In genomic region chr11:119300246-119300935, GRCm38 (mm10) we compare ENCODE assay signal across 8 mouse cellular contexts. TPM values are rescaled to one million over a fixed set of nuclear protein-coding genes. Genes with fewer than 3 reads are reported as not detected.
DNase-seq lines count a peak whose midpoint lies in the region; ATAC-seq and TF ChIP-seq lines count a peak whose summit lies in the region.

No protein-coding gene starts in this region.

- intact Hi-C loops in gastrocnemius, adult 2 months (cut with DNase I): no loop called here
- intact Hi-C loops in gastrocnemius, postnatal 36 days (cut with DNase I): loop anchor here (5.0 kb wide), 1 partner anchor 62 kb away; no protein-coding TSS in a partner anchor

- 1% methylated on average over 31 of the region's 31 CpGs for WGBS in liver, embryonic 13.5 days (ENCODE audit: insufficient replicate concordance)

- H3K27ac ChIP-seq in gastrocnemius, adult 2 months: peak overlapping the region; percentile 97
- H3K27ac ChIP-seq in CH12.LX (ENCODE audit: insufficient read depth, low read depth): no peak overlapping the region
- H3K27ac ChIP-seq in liver, embryonic 13.5 days: peak overlapping the region; percentile 66

- no peak for TF ChIP-seq POLR2A in CH12.LX (IDR thresholded peaks at IDR 0.05; ENCODE audit: low read depth, low read length)

- H3K4me3 ChIP-seq in gastrocnemius, adult 2 months: peak overlapping the region; percentile 88
- H3K4me3 ChIP-seq in CH12.LX (replicated peaks in 1 of 3; ENCODE audit: low read depth in 2 of 3, low read length in 2 of 3, poor library complexity in 1 of 3): peak overlapping the region; percentile 79 to 86 (median 80)
- H3K4me3 ChIP-seq in liver, embryonic 13.5 days (replicated peaks): peak overlapping the region; percentile 97

- no peak for DNase-seq in gastrocnemius, adult 2 months
- DNase-seq in gastrocnemius, postnatal 4 days (ENCODE audit: low spot score in 2 of 2): no peak
- peak; percentile 38 for DNase-seq in CH12.LX (ENCODE audit: extremely low read depth)
- DNase-seq in fibroblast of lung, adult 2 months (ENCODE audit: low read depth): peak; percentile 36
- DNase-seq in liver, embryonic 13.5 days: no peak
- no peak for DNase-seq in gastrocnemius, adult 18-20 months (ENCODE audit: low spot score)
- DNase-seq in gastrocnemius, postnatal 36 days: no peak
- DNase-seq in left cerebral cortex, adult 8-10 months (ENCODE audit: low spot score in 2 of 2): no peak

- TF ChIP-seq CTCF in gastrocnemius, adult 2 months (IDR thresholded peaks at IDR 0.05): no peak
- TF ChIP-seq CTCF in CH12.LX (conservative IDR thresholded peaks at IDR 0.05 in 1 of 2, IDR thresholded peaks at IDR 0.05 in 1 of 2; ENCODE audit: low read depth in 2 of 2, low read length in 2 of 2): no peak

- peaks cover 27 to 29% of the 10 kb centered on the region in 2 experiments for H3K36me3 ChIP-seq in CH12.LX (replicated peaks in 1 of 2; ENCODE audit: control insufficient read depth in 1 of 2, insufficient read depth in 1 of 2, low read length in 1 of 2)
- H3K36me3 ChIP-seq in liver, embryonic 13.5 days: peaks cover 29% of the 10 kb centered on the region

- in situ Hi-C loops in CH12.LX (cut with MboI; ENCODE audit: low pct_ligation_motif_present, low pct_unique_long_range_greater_than_20kb, low sequenced_read_pairs): no loop called here

- TF ChIP-seq RAD21 in CH12.LX (IDR thresholded peaks at IDR 0.05; ENCODE audit: low read depth, low read length): no peak

- dilution Hi-C loops in CH12.LX (cut with MboI; ENCODE audit: extremely low pct_ligation_motif_present, extremely low pct_unique_long_range_greater_than_20kb, low sequenced_read_pairs): no loop called here

- peaks cover 48% of the 10 kb centered on the region for H3K27me3 ChIP-seq in CH12.LX (replicated peaks)
- H3K27me3 ChIP-seq in liver, embryonic 13.5 days: peaks cover 31% of the 10 kb centered on the region

- H3K4me2 ChIP-seq in CH12.LX (ENCODE audit: insufficient read depth, low read depth, poor library complexity, severe bottlenecking): peak overlapping the region; percentile 63
- peak overlapping the region; percentile 90 for H3K4me2 ChIP-seq in liver, embryonic 13.5 days

- no peaks in the 10 kb centered on the region for H3K9me3 ChIP-seq in CH12.LX (replicated peaks; ENCODE audit: low read length)
- H3K9me3 ChIP-seq in liver, embryonic 13.5 days (replicated peaks): no peaks in the 10 kb centered on the region

- H3K4me1 ChIP-seq in CH12.LX (ENCODE audit: control insufficient read depth in 1 of 2, insufficient read depth in 2 of 2): peaks cover 11 to 21% of the 10 kb centered on the region in 2 experiments
- peaks cover 26% of the 10 kb centered on the region for H3K4me1 ChIP-seq in liver, embryonic 13.5 days (replicated peaks)

- ATAC-seq in liver, embryonic 13.5 days (ENCODE audit: low read depth): peak; percentile 73; the same call in 1 of the 2 replicates

- TF ChIP-seq EP300 in CH12.LX (IDR thresholded peaks at IDR 0.05; ENCODE audit: low read length): no peak

- H3K79me2 ChIP-seq in CH12.LX (replicated peaks; ENCODE audit: control insufficient read depth, extremely low read depth, insufficient read depth, poor library complexity, severe bottlenecking): peaks cover 36% of the 10 kb centered on the region

- H3K9ac ChIP-seq in CH12.LX (ENCODE audit: insufficient read depth, low read depth): peak overlapping the region; percentile 70
- H3K9ac ChIP-seq in liver, embryonic 13.5 days: peak overlapping the region; percentile 97

TF ChIP-seq in CH12.LX, 34 proteins besides CTCF, POLR2A, EP300 and RAD21:
- TF ChIP-seq NELFE (IDR thresholded peaks at IDR 0.05; ENCODE audit: low read depth, low read length) (no peak), JUND (conservative IDR thresholded peaks at IDR 0.05; ENCODE audit: low read depth, low read length) (no peak), SIN3A (IDR thresholded peaks at IDR 0.05; ENCODE audit: low read length) (peak; percentile 99), TCF12 (IDR thresholded peaks at IDR 0.05; ENCODE audit: low read depth, low read length) (no peak), POLR2AphosphoS2 (IDR thresholded peaks at IDR 0.05; ENCODE audit: low read depth, low read length) (no peak), RCOR1 (conservative IDR thresholded peaks at IDR 0.05; ENCODE audit: low read depth, low read length) (no peak), JUN (IDR thresholded peaks at IDR 0.05; ENCODE audit: insufficient read depth, low read depth, low read length) (no peak), USF1 (IDR thresholded peaks at IDR 0.05; ENCODE audit: low read depth, low read length) (no peak), TBP (conservative IDR thresholded peaks at IDR 0.05; ENCODE audit: low read depth, low read length) (no peak), MXI1 (IDR thresholded peaks at IDR 0.05; ENCODE audit: low read depth, low read length) (peak; percentile 96)

RNA-seq across cellular contexts. Expression of gene Eif4a3, which starts 0.5 kb away (rescaled TPM):
- total RNA-seq in gastrocnemius, adult 2 months (2021): 10 to 100 TPM; 42.1 to 51.6 TPM
- 100 to 1,000 TPM; 106 to 113 TPM for total RNA-seq in gastrocnemius, postnatal 4 days (2021)
- total RNA-seq in CH12.LX (2012; rRNA removed) (402 and 538 TPM in 2 replicates), CH12.LX (2014; rRNA removed) (400 and 449 TPM in 2 replicates)
- 554 and 605 TPM in 2 replicates for polyA plus RNA-seq in CH12.LX (2012; ENCODE audit: insufficient read length, low read depth)
- polyA plus RNA-seq in liver, embryonic 13.5 days (2015; fragmentation: Nextera tagmentation; extraction: Ambion mirVana): 236 and 242 TPM in 2 replicates
- total RNA-seq in gastrocnemius, adult 18-20 months (2021): 10 to 100 TPM; 32.2 to 43.5 TPM
- 10 to 100 TPM; 30.0 to 35.2 TPM for total RNA-seq in gastrocnemius, postnatal 36 days (2021)
- total RNA-seq in left cerebral cortex, adult 8-10 months (2022): 10 to 100 TPM; 79.6 to 92.5 (median 88.2) TPM

RNA-seq across cellular contexts. Expression of gene Card14, which starts 7.2 kb away (rescaled TPM):
- under 1 TPM; 0.33 to 0.54 TPM for total RNA-seq in gastrocnemius, adult 2 months (2021)
- under 1 TPM; 0.73 to 0.93 TPM for total RNA-seq in gastrocnemius, postnatal 4 days (2021)
- total RNA-seq in CH12.LX (2012; rRNA removed): 0.63 and 1.1 TPM in 2 replicates
- not detected in 2 replicates for total RNA-seq in CH12.LX (2014; rRNA removed)
- polyA plus RNA-seq in CH12.LX (2012; ENCODE audit: insufficient read length, low read depth): 0.16 TPM in 1 of 2 replicates, not detected in the other
- polyA plus RNA-seq in liver, embryonic 13.5 days (2015; fragmentation: Nextera tagmentation; extraction: Ambion mirVana): 0.20 and 0.22 TPM in 2 replicates
- under 1 TPM; 0.21 to 0.34 TPM for total RNA-seq in gastrocnemius, adult 18-20 months (2021)
- total RNA-seq in gastrocnemius, postnatal 36 days (2021): under 1 TPM; 0.31 to 0.62 TPM
- under 1 TPM; 0.09 to 0.27 (median 0.19) TPM for total RNA-seq in left cerebral cortex, adult 8-10 months (2022)

RNA-seq across cellular contexts. Expression of gene Gaa, which starts 32.7 kb away (rescaled TPM):
- total RNA-seq in gastrocnemius, adult 2 months (2021): 100 to 1,000 TPM; 148 to 177 TPM
- total RNA-seq in gastrocnemius, postnatal 4 days (2021): 10 to 100 TPM; 59.2 to 69.4 TPM
- total RNA-seq in CH12.LX (2012; rRNA removed) (80.8 and 105 TPM in 2 replicates), CH12.LX (2014; rRNA removed) (19.6 and 19.8 TPM in 2 replicates)
- 91.0 and 93.2 TPM in 2 replicates for polyA plus RNA-seq in CH12.LX (2012; ENCODE audit: insufficient read length, low read depth)
- polyA plus RNA-seq in liver, embryonic 13.5 days (2015; fragmentation: Nextera tagmentation; extraction: Ambion mirVana): 17.9 and 21.1 TPM in 2 replicates
- total RNA-seq in gastrocnemius, adult 18-20 months (2021): 100 to 1,000 TPM; 174 to 191 TPM
- total RNA-seq in gastrocnemius, postnatal 36 days (2021): 100 to 1,000 TPM; 122 to 134 TPM
- total RNA-seq in left cerebral cortex, adult 8-10 months (2022): 100 to 1,000 TPM; 280 to 307 (median 295) TPM

RNA-seq across cellular contexts. Expression of gene Sgsh, which starts 54.9 kb away (rescaled TPM):
- total RNA-seq in gastrocnemius, adult 2 months (2021): 1 to 10 TPM; 2.7 to 3.0 TPM
- 1 to 10 TPM; 5.9 to 6.5 TPM for total RNA-seq in gastrocnemius, postnatal 4 days (2021)
- total RNA-seq in CH12.LX (2012; rRNA removed): 9.6 and 10.6 TPM in 2 replicates
- 3.2 and 3.9 TPM in 2 replicates for total RNA-seq in CH12.LX (2014; rRNA removed)
- 5.9 and 12.2 TPM in 2 replicates for polyA plus RNA-seq in CH12.LX (2012; ENCODE audit: insufficient read length, low read depth)
- 2.2 and 2.7 TPM in 2 replicates for polyA plus RNA-seq in liver, embryonic 13.5 days (2015; fragmentation: Nextera tagmentation; extraction: Ambion mirVana)
- 1 to 10 TPM; 3.3 to 3.4 TPM for total RNA-seq in gastrocnemius, adult 18-20 months (2021)
- 1 to 10 TPM; 2.9 to 3.6 TPM for total RNA-seq in gastrocnemius, postnatal 36 days (2021)
- total RNA-seq in left cerebral cortex, adult 8-10 months (2022): 1 to 10 TPM; 4.5 to 5.5 (median 5.3) TPM

RNA-seq across cellular contexts. Expression of gene Slc26a11, which starts 55.0 kb away (rescaled TPM):
- total RNA-seq in gastrocnemius, adult 2 months (2021): 1 to 10 TPM; 1.9 to 2.8 TPM
- 1 to 10 TPM; 5.3 TPM for total RNA-seq in gastrocnemius, postnatal 4 days (2021)
- total RNA-seq in CH12.LX (2012; rRNA removed) (2.7 and 3.3 TPM in 2 replicates), CH12.LX (2014; rRNA removed) (1.4 and 1.9 TPM in 2 replicates)
- polyA plus RNA-seq in CH12.LX (2012; ENCODE audit: insufficient read length, low read depth): 1.6 and 2.6 TPM in 2 replicates
- polyA plus RNA-seq in liver, embryonic 13.5 days (2015; fragmentation: Nextera tagmentation; extraction: Ambion mirVana): 1.4 and 1.8 TPM in 2 replicates
- 1 to 10 TPM; 2.4 to 2.8 TPM for total RNA-seq in gastrocnemius, adult 18-20 months (2021)
- total RNA-seq in gastrocnemius, postnatal 36 days (2021): 1 to 10 TPM; 3.0 to 3.2 TPM
- 1 to 10 TPM; 3.3 to 4.8 (median 3.8) TPM for total RNA-seq in left cerebral cortex, adult 8-10 months (2022)

Comparison
In these comparisons a context has a peak if more than half of its experiments do, and no peak if none do; other contexts are left out.
1. DNase-seq: peak in CH12.LX (single experiment) and fibroblast of lung, adult 2 months (single experiment); none in gastrocnemius, adult 2 months (single experiment), gastrocnemius, postnatal 4 days (0 of 2), liver, embryonic 13.5 days (single experiment), gastrocnemius, adult 18-20 months (single experiment), gastrocnemius, postnatal 36 days (0 of 2) and left cerebral cortex, adult 8-10 months (0 of 2).
2. Peak in every context shown above with its lines, with median percentiles within 50 percentile points of each other: H3K4me3 ChIP-seq.